Mouse (Mus musculus) C2C12 (cell line): ENCODE results near the gene Aptx. TPM values are rescaled to one million over a fixed set of nuclear protein-coding genes. Genes with fewer than 3 reads are reported as not detected.

ENCODE experiments used
- H3K27me3 ChIP-seq: one replicate; pipeline ENCODE4 v1.6.1; 2011; ENCODE audit not compliant: control insufficient read depth, insufficient read depth, insufficient read length
- H3K36me3 ChIP-seq: one replicate; pipeline ENCODE4 v1.6.1; 2011; ENCODE audit not compliant: control insufficient read depth, insufficient read depth
- H3K4me3 ChIP-seq: one replicate; pipeline ENCODE4 v1.5.1; 2011; ENCODE audit warnings: mild to moderate bottlenecking, control low read depth; ENCODE audit not compliant: poor library complexity, insufficient read depth, severe bottlenecking
- H3K79me2 ChIP-seq: one replicate; pipeline ENCODE4 v1.6.1; 2011; ENCODE audit not compliant: control insufficient read depth, insufficient read depth
- H3K79me3 ChIP-seq: one replicate; pipeline ENCODE4 v1.6.1; 2011; ENCODE audit warnings: low read depth, control low read depth
- H3ac ChIP-seq: one replicate; pipeline ENCODE3; 2011; ENCODE audit warnings: low read depth; ENCODE audit not compliant: control insufficient read depth, insufficient read length
- CEBPB ChIP-seq: IDR thresholded peaks from one replicate; pipeline ENCODE4 v1.6.1; 2011; ENCODE audit warnings: low read depth, mild to moderate bottlenecking, control low read depth, moderate library complexity
- CTCF ChIP-seq: IDR thresholded peaks from one replicate; pipeline ENCODE4 v1.5.1; 2011; ENCODE audit not compliant: control insufficient read depth, insufficient read depth, insufficient read length
- FOSL1 ChIP-seq: IDR thresholded peaks from one replicate; pipeline ENCODE4 v1.8.0; 2011; ENCODE audit warnings: mild to moderate bottlenecking, low read length; ENCODE audit not compliant: poor library complexity, insufficient read depth, severe bottlenecking
- MAX ChIP-seq: IDR thresholded peaks from one replicate; pipeline ENCODE4 v1.6.1; 2011; ENCODE audit warnings: mild to moderate bottlenecking, control low read depth
- MYOD1 ChIP-seq: IDR thresholded peaks from one replicate; pipeline ENCODE4 v1.6.1; 2011; ENCODE audit warnings: low read depth; ENCODE audit not compliant: control insufficient read depth, insufficient read length
- MYOG ChIP-seq: IDR thresholded peaks from one replicate; pipeline ENCODE4 v1.6.1; 2011; ENCODE audit not compliant: control insufficient read depth, insufficient read length; ENCODE audit errors: extremely low read depth
- USF1 ChIP-seq: IDR thresholded peaks from one replicate; pipeline ENCODE4 v1.6.1; 2011; ENCODE audit warnings: low read depth, mild to moderate bottlenecking, control low read depth, moderate library complexity
- polyA plus RNA-seq: library from polyadenylated mRNA; unstranded; fragments of >200 nt; fragmentation: generic; extraction: Trizol; gene quantifications from one replicate; pipeline ENCODE4 v1.2.1, GENCODE M21; 2012; ENCODE audit warnings: missing spikeins

The Aptx gene
- polyA plus RNA-seq, 1 experiment: 13.9 TPM

- peak overlapping the region; percentile 52 for H3K4me3 ChIP-seq
- H3K79me3 ChIP-seq: peaks cover 2% of the 10 kb centered on the region
- TF ChIP-seq MYOD1 (no peak), CTCF (no peak), MYOG (no peak), MAX (no peak), USF1 (no peak), FOSL1 (no peak), CEBPB (no peak)
- no peak overlapping the region for H3ac ChIP-seq
- H3K27me3 ChIP-seq: no peaks in the 10 kb centered on the region
- H3K79me2 ChIP-seq: peaks cover 18% of the 10 kb centered on the region
- H3K36me3 ChIP-seq: no peaks in the 10 kb centered on the region
Observed at GRCm38 (mm10) chr4:40701796-40702195, 1.2 kb downstream of the Aptx start.

DNA sequence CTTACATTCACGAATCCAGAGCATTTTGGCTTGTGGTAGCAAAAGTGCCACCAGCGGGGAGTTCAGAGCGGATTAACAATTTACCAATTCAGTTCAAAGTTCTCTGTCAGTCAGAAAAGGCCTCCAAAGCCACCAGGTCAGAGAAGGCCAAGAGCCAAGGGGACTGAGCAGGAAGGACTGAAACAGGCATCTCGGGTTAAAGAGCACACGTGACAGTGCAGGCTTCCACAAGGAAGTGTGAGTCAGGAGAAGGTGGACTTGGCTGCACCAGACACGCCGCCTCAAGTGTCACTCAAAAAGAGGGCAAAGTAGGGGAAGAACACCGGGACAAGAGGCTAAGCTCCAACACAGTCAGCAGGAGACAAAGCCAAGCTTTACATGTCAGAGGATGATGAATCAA lies 2.8 kb downstream of the Aptx start:
- Histone ChIP-seq H3K79me2 (peaks cover 18% of the 10 kb centered on the region), H3ac (no peak overlapping the region), H3K27me3 (no peaks in the 10 kb centered on the region), H3K4me3 (no peak overlapping the region), H3K79me3 (peaks cover 2% of the 10 kb centered on the region), H3K36me3 (peaks cover 4% of the 10 kb centered on the region)
- TF ChIP-seq MAX: no peak
- TF ChIP-seq USF1: peak; percentile 36

DNA sequence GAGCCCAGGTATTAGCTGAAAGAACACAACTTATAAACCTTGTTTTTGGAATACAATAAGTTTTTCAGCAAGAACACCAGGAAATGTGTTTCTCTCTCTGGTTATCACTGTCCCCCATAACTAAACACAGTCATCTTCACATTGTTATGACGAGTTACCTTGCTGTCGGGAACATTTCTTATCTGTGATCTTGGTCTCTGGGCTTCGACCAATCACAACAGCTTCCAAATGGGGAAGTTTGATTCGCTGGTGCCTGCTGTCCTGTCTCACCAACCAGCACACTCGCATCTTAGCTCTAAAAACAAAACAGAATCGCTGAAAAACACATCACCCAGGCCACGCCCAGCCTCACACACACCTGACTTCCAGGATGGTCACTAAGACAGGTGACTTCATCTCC lies 5.9 kb downstream of the Aptx start:
- no peak overlapping the region for H3ac ChIP-seq
- H3K79me3 ChIP-seq: peaks cover 2% of the 10 kb centered on the region
- H3K36me3 ChIP-seq: peaks cover 24% of the 10 kb centered on the region
- H3K4me3 ChIP-seq: no peak overlapping the region
- H3K27me3 ChIP-seq: no peaks in the 10 kb centered on the region
- peaks cover 12% of the 10 kb centered on the region for H3K79me2 ChIP-seq
- TF ChIP-seq MYOG (no peak), USF1 (no peak), MAX (no peak), FOSL1 (no peak), CEBPB (no peak), CTCF (no peak), MYOD1 (no peak)

DNA sequence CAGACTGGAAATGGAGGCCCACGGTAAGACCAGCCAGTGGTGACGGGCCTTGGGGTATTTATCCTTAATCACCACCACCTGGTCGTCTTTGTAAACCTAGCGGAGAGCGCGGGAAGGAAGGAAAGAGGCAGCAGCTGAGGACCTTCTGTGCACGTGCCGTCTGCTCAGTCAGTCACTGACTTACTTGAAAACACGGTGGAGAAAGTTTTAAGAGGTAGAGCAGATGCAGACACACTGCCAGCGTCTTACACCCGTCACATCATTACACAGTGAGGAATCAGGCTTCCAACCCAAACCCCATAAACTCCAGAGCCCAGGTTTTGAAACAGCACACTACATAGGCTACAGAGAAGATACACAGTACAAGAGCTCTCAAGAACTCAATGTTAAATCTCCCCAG lies 11.9 kb downstream of the Aptx start:
- no peak for TF ChIP-seq CEBPB
- no peak for TF ChIP-seq MYOD1
- no peak for TF ChIP-seq CTCF
- no peak for TF ChIP-seq FOSL1
- TF ChIP-seq USF1: no peak
- no peak for TF ChIP-seq MAX
- no peak for TF ChIP-seq MYOG
- peaks cover 40% of the 10 kb centered on the region for H3K36me3 ChIP-seq
- H3ac ChIP-seq: no peak overlapping the region
- H3K4me3 ChIP-seq: no peak overlapping the region
- H3K79me3 ChIP-seq: no peaks in the 10 kb centered on the region
- no peaks in the 10 kb centered on the region for H3K79me2 ChIP-seq
- H3K27me3 ChIP-seq: no peaks in the 10 kb centered on the region

DNA sequence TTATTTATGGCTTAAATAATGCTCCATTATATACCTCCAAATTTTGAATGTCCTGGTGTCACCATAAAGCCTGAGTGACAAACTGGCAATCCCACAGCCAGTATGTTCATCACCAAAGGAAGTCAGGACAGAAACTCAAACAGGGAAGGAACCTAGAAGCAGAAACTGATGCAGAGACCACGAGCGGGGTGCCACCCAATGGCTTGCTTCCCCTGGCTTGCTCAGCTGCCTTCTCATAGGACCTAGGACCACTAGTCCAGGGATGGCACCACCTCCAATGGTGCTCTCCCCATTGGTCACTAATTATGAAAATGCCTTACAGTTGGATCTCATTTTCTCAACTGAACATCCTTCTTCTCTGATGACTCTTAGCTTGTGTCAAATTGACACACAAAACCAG lies 19.7 kb downstream of the Aptx start:
- Histone ChIP-seq H3K36me3 (peaks cover 13% of the 10 kb centered on the region), H3K4me3 (no peak overlapping the region), H3K79me3 (no peaks in the 10 kb centered on the region), H3K79me2 (no peaks in the 10 kb centered on the region), H3K27me3 (no peaks in the 10 kb centered on the region), H3ac (no peak overlapping the region)
- TF ChIP-seq CEBPB (no peak), CTCF (no peak), MYOG (no peak), FOSL1 (no peak), USF1 (no peak), MAX (no peak), MYOD1 (no peak)

GRCm38 (mm10) chr4:40682359-40682758 lies 20.6 kb downstream of the Aptx start:
- Histone ChIP-seq H3K4me3 (no peak overlapping the region), H3K36me3 (peaks cover 5% of the 10 kb centered on the region), H3K79me3 (no peaks in the 10 kb centered on the region), H3ac (no peak overlapping the region), H3K79me2 (no peaks in the 10 kb centered on the region), H3K27me3 (no peaks in the 10 kb centered on the region)
- TF ChIP-seq MAX (no peak), MYOD1 (no peak), MYOG (no peak), FOSL1 (no peak), USF1 (no peak), CEBPB (no peak), CTCF (no peak)
